Comparison of ENCODE assay signal across 9 mouse cellular contexts in genomic region chr3:126011269-126011668, GRCm38 (mm10).
DNase-seq lines count a peak whose midpoint lies in the region; ATAC-seq and TF ChIP-seq lines count a peak whose summit lies in the region.
"Had no signal": no experiment of that assay in that cellular context is flagged by ENCODE, and none has a peak within 500 bp of the region (broad histone marks: within the 10 kb centered on the region; RNA-seq: fewer than 3 reads in every experiment).

No protein-coding gene starts in this region.

- no peaks in the 10 kb centered on the region for H3K27me3 ChIP-seq in embryonic facial prominence, embryonic 11.5 days (ENCODE audit: control insufficient read depth, insufficient read depth, low read length)
- no peaks in the 10 kb centered on the region for H3K27me3 ChIP-seq in embryonic facial prominence, embryonic 10.5 days (replicated peaks; ENCODE audit: low read depth, poor library complexity, severe bottlenecking)
- H3K27me3 ChIP-seq: megakaryocyte, embryonic 14.5 days had no signal

- peak; percentile 62 for DNase-seq in embryonic facial prominence, embryonic 11.5 days (ENCODE audit: low spot score)
- no peak for DNase-seq in embryonic facial prominence, embryonic 10.5 days (ENCODE audit: low spot score)
- DNase-seq in left cerebral cortex, adult 2 months (ENCODE audit: extremely low spot score in 1 of 2, low spot score in 2 of 2), result no peak
- no peak for DNase-seq in left cerebral cortex, adult 9 months (ENCODE audit: low spot score in 2 of 2)
- DNase-seq in MN1 (ENCODE audit: low spot score), result peak; percentile 10
- peak; percentile 8 to 15 for DNase-seq in kidney, postnatal 36 days
- DNase-seq in left cerebral cortex, adult 8-10 months (ENCODE audit: low spot score in 2 of 2), result no peak

- no peak overlapping the region for H3K27ac ChIP-seq in embryonic facial prominence, embryonic 11.5 days (replicated peaks; ENCODE audit: low read depth, low read length)
- H3K27ac ChIP-seq in embryonic facial prominence, embryonic 10.5 days (replicated peaks), result no peak overlapping the region
- no peak overlapping the region for H3K27ac ChIP-seq in left cerebral cortex, adult 2 months

- H3K4me1 ChIP-seq in embryonic facial prominence, embryonic 11.5 days (ENCODE audit: control insufficient read depth, insufficient read depth, low read length), result no peaks in the 10 kb centered on the region
- H3K4me1 ChIP-seq in embryonic facial prominence, embryonic 10.5 days, result no peaks in the 10 kb centered on the region
- H3K4me1 ChIP-seq: megakaryocyte, embryonic 14.5 days had no signal

- peak; percentile 48 for TF ChIP-seq CTCF in left cerebral cortex, adult 2 months (IDR thresholded peaks at IDR 0.05)

- no peak overlapping the region for H3K4me2 ChIP-seq in embryonic facial prominence, embryonic 11.5 days (ENCODE audit: low read depth, low read length)

- H3K4me3 ChIP-seq in embryonic facial prominence, embryonic 11.5 days (ENCODE audit: low read depth, low read length), result no peak overlapping the region
- no peak overlapping the region for H3K4me3 ChIP-seq in embryonic facial prominence, embryonic 10.5 days
- H3K4me3 ChIP-seq in left cerebral cortex, adult 2 months, result no peak overlapping the region
- H3K4me3 ChIP-seq: megakaryocyte, embryonic 14.5 days had no signal

- no peak for ATAC-seq in embryonic facial prominence, embryonic 11.5 days (replicated peaks; ENCODE audit: insufficient number of reproducible peaks, low FRiP score, low TSS enrichment, low read depth)
- no peak for ATAC-seq in erythroid progenitor cell, adult 5-6 weeks (replicated peaks; ENCODE audit: low FRiP score, poor library complexity, severe bottlenecking)

- H3K9me3 ChIP-seq in embryonic facial prominence, embryonic 11.5 days (replicated peaks; ENCODE audit: control insufficient read depth, low read length), result no peaks in the 10 kb centered on the region
- no peaks in the 10 kb centered on the region for H3K9me3 ChIP-seq in embryonic facial prominence, embryonic 10.5 days
- H3K9me3 ChIP-seq: megakaryocyte, embryonic 14.5 days had no signal

- no peaks in the 10 kb centered on the region for H3K36me3 ChIP-seq in embryonic facial prominence, embryonic 11.5 days (replicated peaks; ENCODE audit: control insufficient read depth, insufficient read depth, low read depth, low read length)
- no peaks in the 10 kb centered on the region for H3K36me3 ChIP-seq in embryonic facial prominence, embryonic 10.5 days (replicated peaks)

- H3K9ac ChIP-seq in embryonic facial prominence, embryonic 11.5 days (replicated peaks; ENCODE audit: low read length), result no peak overlapping the region

- intact Hi-C loops in left cerebral cortex, adult 2 months (cut with DNase I), result loop anchor here (2.0 kb wide), 1 partner anchor 392 kb away; no protein-coding TSS in a partner anchor

Comparison
In these comparisons a context has a peak if more than half of its experiments do, and no peak if none do; other contexts are left out.
1. DNase-seq: peak in embryonic facial prominence, embryonic 11.5 days (single experiment), MN1 (single experiment) and kidney, postnatal 36 days (2 of 2); none in embryonic facial prominence, embryonic 10.5 days (single experiment), left cerebral cortex, adult 2 months (0 of 2), left cerebral cortex, adult 9 months (0 of 2) and left cerebral cortex, adult 8-10 months (0 of 2).